Mouse (Mus musculus) cerebellum, adult 18-20 months (tissue): Measurements from ENCODE around the gene Churc1.

ENCODE experiments used
- DNase-seq, 2 experiments: peaks; one replicate each; pipeline ENCODE4 v3.0.0; 2021

Gene Churc1

GRCm38 (mm10) chr12:76796938-76797539 lies 31.7 kb downstream of the Churc1 start:
- DNase-seq = no peak

GRCm38 (mm10) chr12:76798008-76798720 lies 32.8 kb downstream of the Churc1 start:
- DNase-seq = no peak

DNA sequence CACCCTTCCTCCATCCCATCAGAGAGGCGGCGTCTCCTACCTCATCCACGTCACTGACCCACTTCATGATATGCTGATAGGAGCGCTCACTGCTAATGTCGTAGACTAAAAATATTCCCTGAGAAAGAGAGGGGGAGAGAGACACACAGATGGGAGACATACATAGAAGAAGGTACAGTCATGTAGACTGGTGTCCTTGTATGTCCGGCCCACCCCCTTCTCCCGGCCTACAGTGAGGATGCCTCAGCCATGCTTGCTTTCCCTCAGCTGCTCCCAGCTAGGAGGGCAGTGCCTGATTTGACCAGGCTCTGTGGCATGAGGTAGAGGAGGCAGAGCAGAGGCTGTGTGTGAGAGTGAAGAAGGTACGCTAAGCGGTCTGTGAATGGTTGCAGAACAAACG lies 37.7 kb downstream of the Churc1 start:
- no peak for DNase-seq

- DNase-seq = peak; percentile 75 to 76
Observed at GRCm38 (mm10) chr12:76803700-76804252, 38.4 kb downstream of the Churc1 start.

DNA sequence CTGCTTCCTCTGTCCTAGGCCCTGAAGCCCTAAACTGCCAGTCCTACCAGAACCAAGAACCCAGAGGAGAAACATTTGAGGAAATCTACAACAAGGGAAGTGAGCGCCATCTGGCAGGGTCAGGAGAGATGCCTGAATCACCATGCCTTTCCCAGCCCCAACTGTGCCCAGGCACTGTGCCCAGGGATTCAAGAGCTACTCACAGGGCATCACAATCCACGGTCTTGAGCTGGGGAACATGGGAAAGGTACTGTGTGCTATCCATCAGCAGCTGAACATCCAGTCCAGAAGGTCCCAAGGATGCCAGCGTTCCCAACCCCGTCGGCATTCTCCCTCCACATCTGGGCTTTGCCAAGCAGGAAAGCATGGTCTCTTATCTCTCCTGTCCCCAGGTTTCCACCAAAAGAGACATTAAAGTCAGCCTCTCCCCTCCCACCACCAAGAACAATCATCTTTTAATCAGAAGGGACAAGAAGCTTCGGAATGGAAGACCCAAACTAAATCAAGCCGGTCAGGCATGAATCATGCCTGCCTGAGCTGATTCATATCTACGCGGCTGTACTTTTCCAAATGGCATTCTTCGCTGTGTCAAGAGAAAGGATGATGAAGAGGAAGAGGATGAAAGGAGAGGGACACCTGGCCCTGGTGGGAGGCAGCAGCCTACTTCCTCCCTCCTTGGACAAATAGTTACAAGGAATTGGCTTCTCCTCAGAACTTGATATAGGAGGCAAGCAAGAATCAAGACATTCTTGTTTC lies 39.9 kb downstream of the Churc1 start:
- peak; percentile 98 to 99 for DNase-seq

DNA sequence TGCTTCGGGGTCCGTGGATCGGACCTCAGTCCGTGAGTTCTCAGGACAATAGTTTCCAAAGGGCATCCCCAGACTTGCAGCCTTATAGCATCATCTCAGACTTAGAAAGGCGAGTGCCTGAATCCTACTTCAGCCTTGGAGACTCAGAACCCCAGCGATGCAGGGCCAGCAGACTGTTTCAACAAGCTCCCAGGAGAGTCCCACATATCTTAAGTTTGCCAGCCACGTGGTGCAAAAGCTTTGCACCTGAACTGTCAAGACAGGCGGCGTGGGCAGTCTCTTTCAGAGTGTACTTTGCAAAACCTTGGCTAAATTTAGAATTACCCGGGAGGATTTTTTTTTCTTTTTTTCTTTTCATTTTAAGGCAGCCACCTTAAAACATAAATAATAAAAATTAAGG lies 42.5 kb downstream of the Churc1 start:
- no peak for DNase-seq

GRCm38 (mm10) chr12:76810491-76810890 lies 45.2 kb downstream of the Churc1 start:
- DNase-seq = peak in 1 of 2 experiments; percentile 44

DNA sequence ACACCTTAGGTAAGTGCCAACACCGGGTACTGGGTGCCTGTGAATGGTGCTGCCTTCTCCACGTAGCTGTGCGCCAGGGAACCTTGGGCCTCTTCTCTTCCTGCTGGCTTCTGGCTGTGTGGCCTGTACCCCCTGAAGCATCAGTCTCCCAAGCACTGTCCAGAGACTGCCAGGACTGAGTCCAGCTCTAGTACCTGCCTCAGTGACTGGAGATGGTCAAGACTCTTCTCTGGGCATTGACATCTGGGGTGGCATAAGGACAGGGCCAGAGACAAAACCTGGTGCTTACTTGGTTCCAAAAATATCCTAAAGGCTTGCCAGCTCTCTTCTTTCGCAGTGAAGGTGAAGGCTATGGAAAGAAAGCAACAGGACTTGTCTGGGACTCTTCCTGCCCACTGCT lies 45.7 kb downstream of the Churc1 start:
- DNase-seq = peak; percentile 65 to 73

DNA sequence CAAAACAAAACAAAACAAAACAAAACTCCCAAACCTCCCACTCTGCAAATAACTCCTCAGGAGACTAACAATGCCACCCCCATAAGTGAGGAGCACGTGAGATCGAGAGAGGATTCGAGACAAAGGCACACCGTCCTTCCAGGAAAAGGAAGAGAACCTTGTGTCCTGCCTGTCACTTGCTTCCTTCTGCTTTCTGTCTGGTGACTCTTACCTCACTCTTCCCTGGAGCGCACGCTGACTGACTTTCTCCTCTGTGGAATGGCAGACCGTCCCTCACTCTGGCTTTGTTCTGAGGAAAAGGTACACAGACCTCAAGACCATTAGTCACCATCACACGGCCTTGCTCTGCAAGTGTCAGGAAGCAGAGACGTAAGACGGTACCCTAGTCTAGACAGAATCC lies 48.2 kb downstream of the Churc1 start:
- DNase-seq = no peak

GRCm38 (mm10) chr12:76814120-76814519 lies 48.8 kb downstream of the Churc1 start:
- peak; percentile 52 for DNase-seq

- no peak for DNase-seq
Observed at GRCm38 (mm10) chr12:76816720-76817119, 51.4 kb downstream of the Churc1 start.

DNA sequence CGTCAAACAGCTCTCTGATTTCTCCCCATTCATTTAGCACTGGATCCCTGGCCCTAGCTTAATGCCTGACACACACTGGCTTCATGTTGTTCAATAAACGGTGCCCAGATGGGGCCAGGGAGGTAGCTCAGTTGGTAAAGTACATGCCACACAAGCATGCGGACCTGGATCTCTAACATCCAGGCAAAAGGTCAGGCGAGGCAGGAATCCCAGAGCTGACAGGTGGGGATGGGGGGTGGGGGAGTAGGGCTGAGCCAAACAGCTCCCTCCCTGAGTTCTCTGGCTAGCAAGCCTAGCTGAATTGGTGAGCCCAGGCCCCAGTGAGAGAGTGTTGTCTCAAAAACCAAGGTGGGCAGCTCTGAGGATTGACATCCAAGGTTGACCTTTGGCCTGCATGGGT lies 51.8 kb downstream of the Churc1 start:
- peak; percentile 58 to 62 for DNase-seq

- DNase-seq = no peak
Observed at GRCm38 (mm10) chr12:76818120-76818519, 52.8 kb downstream of the Churc1 start.

- peak in 1 of 2 experiments; percentile 35 for DNase-seq
Observed at GRCm38 (mm10) chr12:76818908-76819307, 53.6 kb downstream of the Churc1 start.

DNA sequence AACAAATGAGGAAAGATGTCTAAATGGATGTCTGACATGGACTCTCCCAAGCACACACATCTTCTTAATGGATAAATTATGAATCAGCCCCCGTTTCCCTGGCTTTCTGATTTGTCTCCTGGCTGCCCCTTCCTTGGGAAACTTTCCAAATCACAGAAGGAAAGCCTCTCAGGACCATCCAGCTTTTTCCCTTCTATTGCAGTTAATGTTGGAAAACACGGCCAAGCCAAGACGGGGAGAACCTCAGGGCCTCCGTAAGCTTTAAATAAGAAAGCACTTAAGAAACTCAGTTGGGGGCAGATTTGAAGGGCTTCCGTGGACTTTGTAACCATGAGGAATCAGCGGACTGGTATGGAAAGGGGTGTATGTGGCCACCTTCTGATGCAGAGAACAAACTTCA lies 54.5 kb downstream of the Churc1 start:
- no peak for DNase-seq

DNA sequence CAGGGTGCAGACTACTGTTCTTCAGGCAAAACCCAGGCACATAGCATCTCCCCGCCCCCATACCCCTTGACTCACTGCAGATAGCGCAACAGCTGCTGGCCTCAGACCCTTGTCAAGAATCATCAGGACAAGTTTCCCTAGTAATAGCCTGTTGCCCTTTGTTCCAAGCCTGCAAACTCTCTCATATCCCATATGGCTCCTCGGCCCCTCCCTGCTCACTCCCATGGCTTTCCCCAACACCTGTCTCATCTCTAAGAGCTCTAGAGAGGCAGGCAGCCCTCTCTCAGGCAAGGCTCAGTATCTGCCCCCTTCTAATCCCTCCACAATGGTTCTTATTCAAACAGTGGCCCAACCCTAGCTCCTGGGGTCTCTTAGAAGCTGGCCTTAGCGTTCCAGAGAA lies 55.3 kb downstream of the Churc1 start:
- DNase-seq = peak; percentile 52 to 71

DNA sequence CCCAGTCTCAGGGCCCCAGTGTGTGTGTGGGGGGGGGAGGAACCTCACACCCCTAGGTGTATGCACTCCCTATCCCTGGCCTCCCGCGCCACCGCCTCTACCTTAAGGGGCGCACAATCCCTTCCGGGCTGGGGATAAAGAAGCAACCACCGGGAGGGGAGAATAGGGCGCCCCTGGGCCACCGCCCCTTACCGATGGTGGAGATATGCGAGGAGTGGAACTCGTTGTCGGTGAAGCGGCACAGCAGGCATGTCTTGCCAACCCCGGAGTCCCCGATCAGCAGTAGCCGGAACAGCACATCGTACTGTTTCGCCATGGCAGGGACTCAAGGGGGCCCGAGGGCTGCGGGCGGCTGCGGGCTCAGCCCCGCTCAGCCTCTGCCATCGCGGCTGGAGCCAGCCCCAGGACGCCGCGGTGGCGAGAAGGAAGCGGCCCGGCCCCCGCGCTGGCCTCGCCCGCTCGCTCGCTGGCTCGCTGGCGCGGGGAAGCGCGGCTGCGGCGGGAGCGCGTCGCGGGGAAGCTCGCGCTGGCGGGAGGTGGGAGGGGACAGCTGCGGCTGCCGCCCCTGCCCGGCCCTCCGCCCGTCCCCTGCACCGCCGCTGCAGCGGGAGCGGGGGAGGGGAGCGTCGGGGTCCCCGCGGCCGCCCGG lies 56.8 kb downstream of the Churc1 start:
- DNase-seq = peak; percentile 58 to 75

DNA sequence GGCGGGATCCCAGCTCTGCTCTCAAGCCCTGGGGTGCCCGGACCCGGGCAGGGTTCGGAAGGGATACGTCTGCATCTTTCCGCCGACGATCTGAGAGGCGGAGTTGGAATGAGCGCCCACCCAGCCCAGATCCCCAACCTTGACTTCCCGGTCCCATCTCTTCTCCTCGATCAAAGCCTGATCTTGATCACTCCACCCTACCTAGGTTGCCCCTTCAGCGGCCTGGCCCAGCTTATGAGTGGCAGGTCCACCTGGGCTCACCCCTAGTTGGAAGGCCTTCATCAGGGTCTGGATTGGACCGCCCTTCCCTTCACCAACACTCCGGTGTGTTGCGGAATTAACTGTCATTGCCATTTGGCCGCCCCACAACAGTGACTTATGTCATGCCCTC lies 57.3 kb downstream of the Churc1 start, which contains the start of gene Rab15:
Gene Rab15 (minus strand): TSS at position 258 of the 391 bp plus-strand sequence.
- peak in 1 of 2 experiments; percentile 52 for DNase-seq

- no peak for DNase-seq
Observed at GRCm38 (mm10) chr12:76825283-76825682, 59.9 kb downstream of the Churc1 start.

GRCm38 (mm10) chr12:76832704-76833103 lies 67.4 kb downstream of the Churc1 start:
- peak; percentile 49 to 60 for DNase-seq
